Mouse (Mus musculus): ENCODE data around the gene Dhps. TPM values are rescaled to one million over a fixed set of nuclear protein-coding genes. Genes with fewer than 3 reads are reported as not detected.

Dhps gene
- polyA plus RNA-seq (2017; shearing (Covaris generic)) = 100 to 1,000 TPM in 1 of 2 experiments, 10 to 100 TPM in 1; 87.4 to 118 TPM

GRCm38 (mm10) chr8:85071514-85072281, at the start of gene Dhps:
Gene Dhps (plus strand): TSS chr8:85071757.

GRCm38 (mm10) chr8:85025098-85025932, 46.2 kb upstream of the Dhps start, which contains the start of gene Asna1:
Gene Asna1 (minus strand): TSS chr8:85025281.

GRCm38 (mm10) chr8:85026670-85027515, 44.7 kb upstream of the Dhps start, which contains the start of gene Trir:
Gene Trir (plus strand): TSS chr8:85026823.

GRCm38 (mm10) chr8:85036718-85037365, 34.7 kb upstream of the Dhps start, which contains the start of gene Tnpo2:
Gene Tnpo2 (plus strand): TSS chr8:85036915.

GRCm38 (mm10) chr8:85059879-85060616, 11.5 kb upstream of the Dhps start, which contains the start of gene Fbxw9:
Gene Fbxw9 (plus strand): TSS chr8:85060055.

GRCm38 (mm10) chr8:85067982-85068381, 3.6 kb upstream of the Dhps start, which contains the start of gene Gm5741:
Gene Gm5741 (minus strand): TSS chr8:85067982.

GRCm38 (mm10) chr8:85080532-85081215, 9.1 kb downstream of the Dhps start, which contains the start of gene Wdr83os:
Gene Wdr83os (plus strand): TSS chr8:85080740.

GRCm38 (mm10) chr8:85081216-85081555, 9.6 kb downstream of the Dhps start, which contains the start of gene Wdr83:
Gene Wdr83 (minus strand): TSS chr8:85081306.

GRCm38 (mm10) chr8:85083108-85083813, 11.7 kb downstream of the Dhps start, which contains the start of gene Man2b1:
Gene Man2b1 (plus strand): TSS chr8:85083270.

GRCm38 (mm10) chr8:85122995-85123394, 51.4 kb downstream of the Dhps start, which contains the start of gene Zfp791:
Gene Zfp791 (minus strand): TSS chr8:85123095.

Other genes starting within 250 kb of the Dhps start
- gene Dand5, start 248.9 kb upstream of the Dhps start, polyA plus RNA-seq (2017; shearing (Covaris generic)) = 1 to 10 TPM; 6.6 to 7.9 TPM
- gene Gadd45gip1, start 240.2 kb upstream of the Dhps start, polyA plus RNA-seq (2017; shearing (Covaris generic)) = 10 to 100 TPM; 27.3 to 37.8 TPM
- gene Rad23a, start 231.1 kb upstream of the Dhps start, polyA plus RNA-seq (2017; shearing (Covaris generic)) = 100 to 1,000 TPM; 152 to 202 TPM
- gene Calr, start 224.8 kb upstream of the Dhps start, polyA plus RNA-seq (2017; shearing (Covaris generic)) = 100 to 1,000 TPM; 454 to 486 TPM
- gene Farsa, start 214.8 kb upstream of the Dhps start, polyA plus RNA-seq (2017; shearing (Covaris generic)) = 100 to 1,000 TPM in 1 of 2 experiments, 10 to 100 TPM in 1; 87.0 to 103 TPM
- 1 to 10 TPM; 3.8 to 4.9 TPM for gene Syce2, start 199.6 kb upstream of the Dhps start, polyA plus RNA-seq (2017; shearing (Covaris generic))
- gene Gcdh, start 177.8 kb upstream of the Dhps start, polyA plus RNA-seq (2017; shearing (Covaris generic)) = 10 to 100 TPM; 34.2 to 47.8 TPM
- gene Klf1, start 169.8 kb upstream of the Dhps start, polyA plus RNA-seq (2017; shearing (Covaris generic)) = under 1 TPM in 1 of 2 experiments, not detected in 1; 0.43 TPM
- 10 to 100 TPM; 12.8 to 18.4 TPM for gene Dnase2a, start 163.2 kb upstream of the Dhps start, polyA plus RNA-seq (2017; shearing (Covaris generic))
- 1 to 10 TPM in 1 of 2 experiments, under 1 TPM in 1; 0.92 to 1.5 TPM for gene Mast1, start 134.4 kb upstream of the Dhps start, polyA plus RNA-seq (2017; shearing (Covaris generic))
- under 1 TPM; 0.06 to 0.81 TPM for gene Rtbdn, start 124.8 kb upstream of the Dhps start, polyA plus RNA-seq (2017; shearing (Covaris generic))
- gene Gm49661, start 102.3 kb upstream of the Dhps start, polyA plus RNA-seq (2017; shearing (Covaris generic)) = not detected
- gene Prdx2, start 102.2 kb upstream of the Dhps start, polyA plus RNA-seq (2017; shearing (Covaris generic)) = 100 to 1,000 TPM; 159 to 190 TPM
- 10 to 100 TPM; 71.6 to 93.6 TPM for gene Rnaseh2a, start 102.0 kb upstream of the Dhps start, polyA plus RNA-seq (2017; shearing (Covaris generic))
- gene Junb, start 93.0 kb upstream of the Dhps start, polyA plus RNA-seq (2017; shearing (Covaris generic)) = 100 to 1,000 TPM; 705 to 997 TPM
- 10 to 100 TPM in 1 of 2 experiments, 1 to 10 TPM in 1; 9.9 to 13.0 TPM for gene Hook2, start 81.2 kb upstream of the Dhps start, polyA plus RNA-seq (2017; shearing (Covaris generic))
- gene Best2, start 57.2 kb upstream of the Dhps start, polyA plus RNA-seq (2017; shearing (Covaris generic)) = not detected
- gene Asna1, start 46.5 kb upstream of the Dhps start, polyA plus RNA-seq (2017; shearing (Covaris generic)) = 10 to 100 TPM; 42.3 to 45.3 TPM
- 100 to 1,000 TPM; 198 to 209 TPM for gene Trir, start 44.9 kb upstream of the Dhps start, polyA plus RNA-seq (2017; shearing (Covaris generic))
- 10 to 100 TPM; 27.1 to 27.2 TPM for gene Tnpo2, start 34.8 kb upstream of the Dhps start, polyA plus RNA-seq (2017; shearing (Covaris generic))
- gene Fbxw9, start 11.7 kb upstream of the Dhps start, polyA plus RNA-seq (2017; shearing (Covaris generic)) = 1 to 10 TPM; 5.4 to 8.2 TPM
- 1 to 10 TPM; 1.3 to 1.8 TPM for gene Gm5741, start 3.8 kb upstream of the Dhps start, polyA plus RNA-seq (2017; shearing (Covaris generic))
- 100 to 1,000 TPM; 165 to 168 TPM for gene Wdr83os, start 9.0 kb downstream of the Dhps start, polyA plus RNA-seq (2017; shearing (Covaris generic))
- 10 to 100 TPM; 38.6 to 45.7 TPM for gene Wdr83, start 9.5 kb downstream of the Dhps start, polyA plus RNA-seq (2017; shearing (Covaris generic))
- gene Man2b1, start 11.5 kb downstream of the Dhps start, polyA plus RNA-seq (2017; shearing (Covaris generic)) = 100 to 1,000 TPM; 143 to 145 TPM
- gene Zfp791, start 51.3 kb downstream of the Dhps start, polyA plus RNA-seq (2017; shearing (Covaris generic)) = under 1 TPM in 1 of 2 experiments, not detected in 1; 0.25 TPM
- 1 to 10 TPM in 1 of 2 experiments, under 1 TPM in 1; 0.10 to 2.4 TPM for gene Cks1brt, start 80.2 kb downstream of the Dhps start, polyA plus RNA-seq (2017; shearing (Covaris generic))
- not detected for gene Olfr371, start 154.2 kb downstream of the Dhps start, polyA plus RNA-seq (2017; shearing (Covaris generic))
- 10 to 100 TPM; 25.7 to 26.0 TPM for gene Orc6, start 227.9 kb downstream of the Dhps start, polyA plus RNA-seq (2017; shearing (Covaris generic))
- gene Vps35, start 228.0 kb downstream of the Dhps start, polyA plus RNA-seq (2017; shearing (Covaris generic)) = 100 to 1,000 TPM in 1 of 2 experiments, 10 to 100 TPM in 1; 89.7 to 104 TPM